Mouse (Mus musculus) heart, postnatal 0 days (tissue): ENCODE data around the gene Slc12a5. TPM values are rescaled to one million over a fixed set of nuclear protein-coding genes. Genes with fewer than 3 reads are reported as not detected.

Experiments used
- ATAC-seq: fragments of 200-750 bp; cut with Nextera tagmentation; 2 replicates; pipeline ENCODE4 v1.8.0; 2017; ENCODE audit warnings: low read depth, moderate number of reproducible peaks, moderate library complexity; ENCODE audit not compliant: insufficient read depth
- DNase-seq: peaks from one replicate; pipeline ENCODE4 v3.0.0-alpha.2; 2016; ENCODE audit warnings: low spot score
- H3K27ac ChIP-seq: fragments of 300-500 bp; sonication (generic); 2 replicates; pipeline ENCODE4 v1.5.1; 2014; ENCODE audit warnings: low read depth, mild to moderate bottlenecking
- H3K27me3 ChIP-seq: fragments of 300-500 bp; sonication (generic); 2 replicates; pipeline ENCODE4 v1.6.1; 2014; ENCODE audit warnings: low read length, mixed read lengths; ENCODE audit not compliant: control insufficient read depth, insufficient read depth
- H3K36me3 ChIP-seq: fragments of 300-500 bp; sonication (generic); replicated peaks from 2 replicates; pipeline ENCODE4 v1.6.1; 2014; ENCODE audit warnings: low read length, mixed read lengths; ENCODE audit not compliant: control insufficient read depth, insufficient read depth
- H3K4me1 ChIP-seq: fragments of 300-500 bp; sonication (generic); 2 replicates; pipeline ENCODE4 v1.6.1; 2014; ENCODE audit warnings: antibody characterized with exemption; ENCODE audit not compliant: control insufficient read depth, insufficient read depth
- H3K4me2 ChIP-seq: fragments of 300-500 bp; sonication (generic); 2 replicates; pipeline ENCODE4 v1.6.1; 2014; ENCODE audit warnings: low read depth, mild to moderate bottlenecking, low read length, moderate library complexity
- H3K4me3 ChIP-seq: fragments of 300-500 bp; sonication (generic); 2 replicates; pipeline ENCODE4 v1.5.1; 2014; ENCODE audit warnings: low read depth, low read length
- H3K9ac ChIP-seq: fragments of 300-500 bp; sonication (generic); replicated peaks from 2 replicates; pipeline ENCODE4 v1.6.1; 2014; ENCODE audit warnings: low read depth, low read length, mixed read lengths
- H3K9me3 ChIP-seq: fragments of 300-500 bp; sonication (generic); replicated peaks from 2 replicates; pipeline ENCODE4 v1.6.1; 2016; ENCODE audit warnings: low read length; ENCODE audit not compliant: control insufficient read depth
- CTCF ChIP-seq: IDR thresholded peaks from 2 replicates; pipeline ENCODE4 v1.5.1; 2016; ENCODE audit warnings: antibody characterized with exemption, control low read depth, low read depth
- EP300 ChIP-seq: IDR thresholded peaks from 2 replicates; pipeline ENCODE4 v1.6.1; 2016; ENCODE audit warnings: antibody characterized with exemption, low read depth
- WGBS: fragments of 180-500 bp; shearing (Covaris S2); extraction: QIAGEN DNeasy Blood & Tissue Kit; methylation state at CpG from one replicate; pipeline ENCODE4 v1.1.7; 2014; 5-methylcytosine and 5-hydroxymethylcytosine counted together
- polyA plus RNA-seq: library from polyadenylated mRNA; unstranded; fragments of >200 nt; fragmentation: Nextera tagmentation; extraction: Ambion mirVana; gene quantifications from 2 replicates; pipeline ENCODE4 v1.2.1, GENCODE M21; 2015
- total RNA-seq: library from RNA; depleted of rRNA; stranded (reverse); fragments of >200 nt; gene quantifications from 2 replicates; pipeline ENCODE4 v1.2.3, GENCODE M21; 2014; ENCODE audit warnings: low replicate concordance

Gene Slc12a5
- total and polyA plus RNA-seq, 2 experiments from 2014 or later = 0.31 to 0.50 TPM

- H3K4me3 ChIP-seq = no peak overlapping the region
- no peak for ATAC-seq
- H3K27me3 ChIP-seq = peaks cover 58% of the 10 kb centered on the region
Measured at GRCm38 (mm10) chr2:164972646-164973045, 12.0 kb downstream of the Slc12a5 start.

GRCm38 (mm10) chr2:164975611-164976010 is 15.0 kb downstream of the Slc12a5 start:
- H3K4me1 ChIP-seq = no peaks in the 10 kb centered on the region
- ATAC-seq (no peak), DNase-seq (no peak)
- H3K4me3 ChIP-seq = no peak overlapping the region
- H3K27ac ChIP-seq = no peak overlapping the region
- peaks cover 31% of the 10 kb centered on the region for H3K27me3 ChIP-seq
- no peak overlapping the region for H3K9ac ChIP-seq
- no peaks in the 10 kb centered on the region for H3K9me3 ChIP-seq
- WGBS = 71% methylated on average over 6 of the region's 6 CpGs
- H3K4me2 ChIP-seq = no peak overlapping the region
- no peaks in the 10 kb centered on the region for H3K36me3 ChIP-seq
- no peak for TF ChIP-seq CTCF
- no peak for TF ChIP-seq EP300

More at GRCm38 (mm10) chr2:164972646-164973045, 12.0 kb downstream of the Slc12a5 start:
- no peak for DNase-seq
- H3K4me2 ChIP-seq = no peak overlapping the region
- no peak overlapping the region for H3K27ac ChIP-seq
- H3K9ac ChIP-seq = no peak overlapping the region
- no peak for TF ChIP-seq CTCF
- TF ChIP-seq EP300 = no peak
- WGBS = 48% methylated on average over 5 of the region's 5 CpGs
- H3K9me3 ChIP-seq = no peaks in the 10 kb centered on the region
- no peaks in the 10 kb centered on the region for H3K36me3 ChIP-seq
- no peaks in the 10 kb centered on the region for H3K4me1 ChIP-seq

GRCm38 (mm10) chr2:164979749-164980148 is 19.1 kb downstream of the Slc12a5 start:
- no peak for TF ChIP-seq CTCF
- DNase-seq = peak; percentile 33

GRCm38 (mm10) chr2:164985962-164986361 is 25.4 kb downstream of the Slc12a5 start:
- ATAC-seq = no peak
- 55% methylated on average over 6 of the region's 6 CpGs for WGBS
- no peaks in the 10 kb centered on the region for H3K27me3 ChIP-seq
- no peaks in the 10 kb centered on the region for H3K9me3 ChIP-seq
- no peak overlapping the region for H3K4me2 ChIP-seq
- no peak overlapping the region for H3K9ac ChIP-seq
- TF ChIP-seq EP300 (no peak), CTCF (no peak)
- no peak overlapping the region for H3K27ac ChIP-seq
- DNase-seq = no peak
- no peaks in the 10 kb centered on the region for H3K4me1 ChIP-seq
- no peaks in the 10 kb centered on the region for H3K36me3 ChIP-seq
- H3K4me3 ChIP-seq = no peak overlapping the region

More at GRCm38 (mm10) chr2:164979749-164980148, 19.1 kb downstream of the Slc12a5 start:
- ATAC-seq = no peak; the same call in 1 of the 2 replicates
- Histone ChIP-seq H3K4me3 (no peak overlapping the region), H3K36me3 (no peaks in the 10 kb centered on the region), H3K27ac (no peak overlapping the region), H3K9ac (no peak overlapping the region), H3K4me2 (no peak overlapping the region), H3K9me3 (no peaks in the 10 kb centered on the region), H3K27me3 (peaks cover 6% of the 10 kb centered on the region), H3K4me1 (no peaks in the 10 kb centered on the region)
- WGBS = 16% methylated on average over 7 of the region's 7 CpGs

- no peaks in the 10 kb centered on the region for H3K9me3 ChIP-seq
- H3K9ac ChIP-seq = no peak overlapping the region
- H3K27me3 ChIP-seq = no peaks in the 10 kb centered on the region
- H3K36me3 ChIP-seq = no peaks in the 10 kb centered on the region
- no peak overlapping the region for H3K4me2 ChIP-seq
- no peaks in the 10 kb centered on the region for H3K4me1 ChIP-seq
- no peak overlapping the region for H3K27ac ChIP-seq
- no peak for DNase-seq
- no peak overlapping the region for H3K4me3 ChIP-seq
- no peak for ATAC-seq
- TF ChIP-seq EP300 = no peak
- TF ChIP-seq CTCF = no peak
- WGBS = 47% methylated on average over 14 of the region's 14 CpGs
Measured at GRCm38 (mm10) chr2:164986371-164987027, 25.9 kb downstream of the Slc12a5 start.

- no peak for ATAC-seq
Measured at GRCm38 (mm10) chr2:164988777-164989176, 28.2 kb downstream of the Slc12a5 start.

More at GRCm38 (mm10) chr2:164988777-164989176, 28.2 kb downstream of the Slc12a5 start:
- Histone ChIP-seq H3K4me1 (no peaks in the 10 kb centered on the region), H3K36me3 (no peaks in the 10 kb centered on the region), H3K27me3 (peaks cover 6% of the 10 kb centered on the region; the same call in 1 of the 2 replicates), H3K27ac (no peak overlapping the region), H3K9me3 (no peaks in the 10 kb centered on the region), H3K4me2 (no peak overlapping the region), H3K9ac (no peak overlapping the region), H3K4me3 (no peak overlapping the region)
- DNase-seq = no peak
- WGBS = 46% methylated on average over 11 of the region's 13 CpGs
- no peak for TF ChIP-seq CTCF
- TF ChIP-seq EP300 = no peak
